Mouse (Mus musculus): ENCODE measurements at regions not wholly inside any gene's neighbourhood (a gene's known extent, or its start where the extent isn't known, plus 50 kb on each side); places are given as distances from the start of the nearest gene placed in this dataset.

GRCm38 (mm10) chr11:40873002-40873401 is 117.9 kb upstream of the Ccng1 start:
- TF ChIP-seq CTCF (IDR thresholded peaks at IDR 0.05; ENCODE audit: borderline replicate concordance, extremely low read depth, insufficient read depth, insufficient read length) (no peak), POLR2A (IDR thresholded peaks at IDR 0.05; ENCODE audit: borderline replicate concordance, extremely low read depth, insufficient read depth, insufficient read length, poor library complexity, severe bottlenecking) (no peak)
